Comparison of ENCODE assay signal across 9 mouse cellular contexts in the genomic region with DNA sequence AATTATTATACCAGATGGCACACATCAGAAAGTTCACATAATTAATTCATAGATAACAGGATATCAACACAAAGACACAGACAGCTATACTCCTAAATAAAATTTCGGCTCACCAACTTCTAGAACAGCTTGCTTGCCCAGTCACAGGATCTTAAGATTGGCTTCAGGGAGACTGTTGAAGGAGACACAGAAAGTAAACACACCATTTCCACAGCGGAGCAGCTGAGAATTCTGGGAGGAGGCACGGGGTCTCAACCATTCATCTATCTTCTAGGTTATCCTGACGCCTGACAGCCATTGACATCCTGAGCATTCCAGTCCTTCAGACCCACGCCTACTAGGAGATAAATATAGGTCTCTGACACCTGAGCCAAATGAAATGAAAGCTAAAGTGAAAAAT. TPM values are rescaled to one million over a fixed set of nuclear protein-coding genes. Genes with fewer than 3 reads are reported as not detected.
DNase-seq lines count a peak whose midpoint lies in the region; ATAC-seq lines count a peak whose summit lies in the region.
"Had no signal": no experiment of that assay in that cellular context is flagged by ENCODE, and none has a peak within 500 bp of the region (broad histone marks: within the 10 kb centered on the region; RNA-seq: fewer than 3 reads in every experiment).

A gene (minus strand): TSS at position 204 of the 400 bp plus-strand sequence.

- no peak for ATAC-seq in erythroid progenitor cell, adult 5-6 weeks (replicated peaks; ENCODE audit: low FRiP score, poor library complexity, severe bottlenecking)
- ATAC-seq in lung, embryonic 16.5 days (ENCODE audit: low read depth), result peak; percentile 79

- WGBS in lung, embryonic 16.5 days, result 9% methylated on average over 5 of the region's 5 CpGs

- no peak within 1 kb of the TSS for H3K4me3 ChIP-seq in lung, embryonic 16.5 days (ENCODE audit: low read length)
- H3K4me3 ChIP-seq: hindbrain, embryonic 15.5 days had no signal

- H3K36me3 ChIP-seq in lung, embryonic 16.5 days (ENCODE audit: control insufficient read depth, insufficient read depth, low read length), result no peaks in the 10 kb centered on the region
- H3K36me3 ChIP-seq: hindbrain, embryonic 15.5 days had no signal

- H3K27me3 ChIP-seq in lung, embryonic 16.5 days (ENCODE audit: control insufficient read depth, insufficient read depth, low read depth, low read length), result no peaks in the 10 kb centered on the region
- H3K27me3 ChIP-seq: hindbrain, embryonic 15.5 days had no signal

- DNase-seq in adrenal gland, postnatal 36 days, result no peak
- peak; percentile 30 for DNase-seq in heart, postnatal 4 days
- DNase-seq in cerebellum, adult 11-12 months, result no peak
- DNase-seq in retina, embryonic 14.5 days (ENCODE audit: low spot score), result no peak
- DNase-seq in right cerebral cortex, postnatal 10 days (ENCODE audit: low spot score in 2 of 2), result no peak
- no peak for DNase-seq in frontal cortex, postnatal 25 days (ENCODE audit: low spot score in 2 of 2)

- H3K9ac ChIP-seq in lung, embryonic 16.5 days (ENCODE audit: low read length), result no peak within 1 kb of the TSS
- H3K9ac ChIP-seq: hindbrain, embryonic 15.5 days had no signal

- no peaks in the 10 kb centered on the region for H3K9me3 ChIP-seq in lung, embryonic 16.5 days (ENCODE audit: control insufficient read depth, low read length)
- H3K9me3 ChIP-seq: hindbrain, embryonic 15.5 days had no signal

- peaks cover 11% of the 10 kb centered on the region; the same call in 1 of the 2 replicates for H3K4me1 ChIP-seq in lung, embryonic 16.5 days (replicated peaks; ENCODE audit: control insufficient read depth, insufficient read depth, low read length)
- H3K4me1 ChIP-seq: hindbrain, embryonic 15.5 days had no signal

- H3K27ac ChIP-seq in lung, embryonic 16.5 days (ENCODE audit: low read length), result peak within 1 kb of the TSS; percentile 14; the same call in 1 of the 2 replicates
- H3K27ac ChIP-seq: hindbrain, embryonic 15.5 days had no signal

- H3K4me2 ChIP-seq in lung, embryonic 16.5 days (ENCODE audit: low read depth, low read length), result peak within 1 kb of the TSS; percentile 12; the same call in 1 of the 2 replicates
- H3K4me2 ChIP-seq: hindbrain, embryonic 15.5 days had no signal

RNA-seq across cellular contexts. Expression of the gene that starts here (rescaled TPM):
- total RNA-seq in adrenal gland, postnatal 36 days (2021), result 100 to 1,000 TPM; 537 to 556 TPM
- total RNA-seq in erythroid progenitor cell, adult 5-6 weeks (2015; ENCODE audit: low replicate concordance), result 136 and 145 TPM in 2 replicates
- 172 and 232 TPM in 2 replicates for total RNA-seq in erythroid progenitor cell, adult 5-6 weeks (2017; ENCODE audit: low replicate concordance)
- total RNA-seq in heart, postnatal 4 days (2021), result 1,000 to 10,000 TPM; 1,072 to 1,101 TPM
- polyA plus RNA-seq in lung, embryonic 16.5 days (2015; fragmentation: Nextera tagmentation; extraction: Ambion mirVana), result 40.7 and 53.8 TPM in 2 replicates
